Mouse (Mus musculus): ENCODE measurements around the gene Ace. TPM values are rescaled to one million over a fixed set of nuclear protein-coding genes. Genes with fewer than 3 reads are reported as not detected.

Gene Ace
- total RNA-seq, 2 experiments from 2014 or later, result 24.1 to 34.8 TPM

DNA sequence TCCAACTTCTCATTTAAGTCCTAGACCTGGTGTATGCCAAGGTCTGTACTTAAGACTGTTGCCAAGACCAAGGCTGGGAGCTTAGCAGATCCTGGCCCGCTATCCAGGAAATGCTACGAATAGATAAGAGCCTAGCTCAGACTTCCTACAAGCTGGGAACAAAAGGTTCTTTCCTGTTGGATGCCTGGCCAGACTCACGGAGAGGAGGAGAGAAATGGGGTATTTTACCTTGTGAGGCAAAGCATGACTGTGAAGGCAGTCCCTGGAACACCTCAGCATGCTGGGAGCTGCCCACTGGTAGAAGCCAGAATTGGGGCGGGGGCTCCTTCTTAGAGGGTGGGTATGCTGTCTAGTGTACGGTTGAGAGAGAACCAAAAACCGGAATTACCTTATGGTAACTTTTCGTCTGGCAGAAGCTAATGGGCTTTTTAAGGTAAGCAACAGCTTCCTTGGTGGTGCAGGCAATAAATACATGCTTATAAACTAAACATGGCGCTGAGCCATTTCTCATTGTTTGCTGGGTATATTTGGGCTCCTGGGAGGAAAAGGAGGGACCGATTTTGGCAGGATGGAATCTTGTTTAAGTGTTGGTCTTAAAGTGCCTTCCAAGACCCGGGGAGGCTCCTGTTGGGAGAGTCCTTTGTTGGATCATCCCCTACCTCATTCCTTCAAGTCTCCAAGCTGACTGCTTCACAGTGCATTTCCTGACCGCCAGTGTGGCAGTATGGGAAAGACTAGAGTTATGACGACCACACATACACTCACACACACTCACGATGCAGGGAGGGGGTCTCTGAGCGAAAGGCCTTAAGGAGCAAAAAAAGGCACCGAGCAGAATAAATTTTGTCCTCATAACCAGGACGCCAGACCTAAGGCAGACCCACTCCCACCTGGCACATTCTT lies 22.7 kb upstream of the Ace start:
- no peak for DNase-seq
- intact Hi-C loops (cut with DNase I), result no loop called here

DNA sequence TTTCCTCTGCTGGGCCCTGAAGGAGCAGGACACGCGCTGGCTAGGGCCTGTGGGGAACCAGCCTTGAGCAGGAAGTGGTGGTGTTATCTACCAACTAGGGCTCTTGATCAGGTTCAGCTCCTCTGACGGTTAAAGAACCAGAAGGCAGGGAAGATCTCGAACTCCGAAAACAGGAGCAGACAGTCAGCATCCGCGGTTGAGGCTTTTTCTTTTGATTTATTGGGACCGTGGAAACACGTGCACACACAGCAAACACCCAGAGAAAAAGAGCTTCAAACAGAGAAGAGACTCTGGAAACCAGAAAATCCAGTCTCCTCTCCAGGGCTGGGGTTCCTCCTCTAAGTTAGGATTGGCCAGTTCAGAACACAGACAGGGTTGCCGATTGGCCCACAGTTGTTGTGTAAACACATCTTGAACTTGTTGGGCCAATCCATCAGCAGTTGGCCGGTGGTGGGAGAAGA lies 21.0 kb upstream of the Ace start:
- DNase-seq, result no peak
- intact Hi-C loops (cut with DNase I), result no loop called here

DNA sequence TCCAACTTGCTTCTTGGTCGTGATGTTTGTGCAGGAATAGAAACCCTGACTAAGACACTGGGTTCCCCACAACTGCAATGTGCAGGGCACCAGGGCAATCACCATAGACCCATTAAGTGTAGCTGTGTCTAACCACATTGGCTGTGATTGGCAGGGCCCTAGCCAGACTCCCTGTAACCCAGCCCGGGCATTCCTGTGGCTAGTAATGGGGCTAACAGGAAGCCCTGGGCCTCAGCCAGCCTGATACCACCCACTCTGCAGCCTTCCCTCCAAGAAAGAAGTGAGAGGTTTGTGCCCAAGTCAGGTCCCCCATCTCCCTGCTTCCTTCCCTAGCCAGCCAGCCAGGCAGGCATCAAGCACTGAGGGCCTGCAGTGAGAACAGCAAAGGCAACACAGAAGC lies 19.5 kb upstream of the Ace start:
- intact Hi-C loops (cut with DNase I), result no loop called here
- no peak for DNase-seq

DNA sequence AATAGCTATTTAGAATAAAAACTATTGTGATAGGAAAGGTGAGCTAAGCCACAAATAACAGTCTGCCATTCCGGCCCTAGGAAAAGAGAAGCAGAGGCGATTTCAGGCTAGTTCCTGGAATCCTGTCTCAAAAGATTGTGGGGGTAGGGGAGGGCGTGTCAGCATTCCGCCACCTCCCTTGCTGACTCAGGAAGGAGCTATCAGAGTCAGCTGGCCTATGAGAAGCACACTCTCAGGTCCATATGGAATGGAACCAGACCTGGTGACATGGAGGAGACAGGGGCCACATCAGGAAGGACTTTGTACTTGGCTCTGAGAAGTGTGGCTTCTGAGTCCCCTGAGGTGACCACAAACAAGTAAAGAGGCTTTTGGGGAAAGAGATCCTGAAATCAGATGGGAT lies 17.2 kb upstream of the Ace start:
- no peak for DNase-seq
- intact Hi-C loops (cut with DNase I), result no loop called here

DNA sequence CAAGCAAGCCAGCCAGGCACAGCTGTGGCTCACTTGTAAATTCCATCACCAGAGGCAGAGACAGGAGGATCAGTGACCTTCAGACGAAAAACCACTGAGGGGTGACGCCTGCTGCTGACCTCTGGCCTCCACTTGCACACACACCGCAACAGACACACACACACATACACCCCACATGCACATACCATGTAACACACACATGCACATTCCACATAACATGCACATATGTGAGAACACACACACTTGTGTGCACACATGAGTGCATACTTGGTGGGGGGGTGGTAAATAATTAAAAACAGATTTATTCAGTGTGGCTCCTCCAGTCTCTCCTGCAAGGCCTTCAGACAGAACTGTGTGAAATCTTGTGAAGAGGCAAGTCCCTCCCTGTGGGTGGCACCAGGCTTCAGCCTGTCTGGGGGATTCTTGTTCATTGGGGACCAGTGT lies 16.1 kb upstream of the Ace start:
- DNase-seq, result no peak
- intact Hi-C loops (cut with DNase I), result no loop called here

DNA sequence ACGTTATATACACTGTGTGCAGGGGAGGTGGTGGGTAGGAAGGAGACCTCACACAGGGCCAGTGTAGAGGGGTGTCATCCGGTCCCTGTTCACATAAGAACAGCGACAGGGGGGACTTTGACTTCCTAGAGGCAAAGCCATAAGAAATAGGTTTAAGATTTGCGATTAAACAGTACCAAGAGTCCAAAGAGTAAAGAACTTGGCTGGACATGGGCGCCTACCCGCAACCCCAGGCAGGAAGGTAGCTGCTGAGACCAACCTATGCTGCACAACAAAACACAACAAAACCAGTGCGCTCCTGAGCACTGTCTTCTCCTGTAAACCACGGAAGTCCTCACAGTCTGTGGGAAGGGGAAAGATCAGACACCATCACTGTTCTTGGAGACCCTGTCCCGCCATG lies 15.6 kb upstream of the Ace start:
- intact Hi-C loops (cut with DNase I), result no loop called here
- DNase-seq, result no peak

DNA sequence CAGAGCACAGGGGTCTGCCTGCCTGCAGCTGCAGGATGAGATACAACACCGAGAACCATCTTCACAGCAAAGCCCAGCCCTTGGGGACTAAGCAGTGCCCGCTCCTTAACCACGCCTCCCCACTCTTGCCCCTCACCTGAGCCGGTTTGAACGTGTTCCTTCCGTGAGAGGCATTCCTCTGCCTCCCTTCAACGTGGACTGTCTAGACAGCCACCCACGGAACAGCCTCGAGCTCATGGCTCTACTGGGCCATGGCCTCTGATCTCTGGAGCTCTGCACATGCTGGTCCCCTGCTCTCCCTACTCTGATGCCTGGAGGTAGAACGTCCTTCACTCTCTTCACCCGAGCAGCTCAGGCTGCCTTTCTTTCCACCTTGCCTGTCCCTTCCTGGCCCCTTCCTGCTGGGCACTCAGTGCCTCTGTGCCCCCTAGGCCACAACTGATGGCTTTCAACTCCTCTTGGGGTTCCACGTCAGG lies 14.8 kb upstream of the Ace start, which contains the start of gene Cyb561:
Cyb561 (minus strand) TSS at position 426 of the 476 bp plus-strand sequence.
- no peak for DNase-seq
- intact Hi-C loops (cut with DNase I), result no loop called here

DNA sequence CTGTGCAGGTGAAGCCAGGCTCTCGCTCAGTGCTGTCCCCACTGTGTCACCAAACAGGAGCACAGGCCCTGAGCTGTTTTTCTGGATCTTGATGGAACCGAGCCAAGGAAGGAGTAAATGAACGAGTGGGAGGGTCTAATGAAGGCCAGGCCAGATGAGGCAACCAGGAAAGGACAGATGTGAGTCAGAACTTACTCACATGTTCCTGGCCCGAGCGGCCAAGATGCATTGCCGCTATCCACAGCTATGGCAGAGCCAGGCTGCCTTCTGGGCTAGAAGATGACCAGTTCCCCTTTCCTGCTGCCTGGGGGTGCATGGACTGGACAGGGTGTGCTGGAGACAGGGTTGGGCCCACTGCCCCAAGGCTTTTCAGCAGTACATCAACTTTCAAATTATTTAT lies 14.3 kb upstream of the Ace start:
- intact Hi-C loops (cut with DNase I), result no loop called here
- DNase-seq, result peak in 1 of 2 experiments; percentile 58

DNA sequence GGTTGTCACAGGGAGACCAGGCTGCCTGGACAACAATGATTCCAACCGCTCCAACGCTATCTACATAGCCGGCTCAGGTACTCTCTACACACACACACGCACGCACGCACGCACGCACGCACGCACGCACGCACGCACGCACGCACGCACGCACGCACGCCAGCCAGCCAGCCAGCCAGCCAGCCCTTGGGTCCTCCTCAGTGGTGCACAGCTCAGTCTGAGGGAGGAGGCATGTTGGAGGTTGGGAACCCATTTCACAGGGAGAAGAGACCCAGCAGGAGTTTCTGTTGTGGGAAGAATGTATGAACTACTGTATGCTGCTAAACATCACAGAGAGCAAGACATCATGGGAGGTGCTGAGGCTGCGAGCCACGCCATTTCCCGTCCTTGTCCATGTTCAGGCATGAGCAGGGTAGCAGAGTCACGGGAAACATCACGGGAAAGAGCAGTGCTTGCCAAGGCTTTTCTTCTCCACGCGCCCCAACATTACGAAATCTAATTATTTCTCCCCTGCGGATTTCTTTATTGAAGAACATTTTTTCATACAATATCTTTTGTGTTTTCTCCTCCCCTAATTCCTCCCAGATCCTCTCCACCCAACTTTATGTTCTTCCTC lies 11.8 kb upstream of the Ace start:
- intact Hi-C loops (cut with DNase I), result no loop called here
- DNase-seq, result no peak

DNA sequence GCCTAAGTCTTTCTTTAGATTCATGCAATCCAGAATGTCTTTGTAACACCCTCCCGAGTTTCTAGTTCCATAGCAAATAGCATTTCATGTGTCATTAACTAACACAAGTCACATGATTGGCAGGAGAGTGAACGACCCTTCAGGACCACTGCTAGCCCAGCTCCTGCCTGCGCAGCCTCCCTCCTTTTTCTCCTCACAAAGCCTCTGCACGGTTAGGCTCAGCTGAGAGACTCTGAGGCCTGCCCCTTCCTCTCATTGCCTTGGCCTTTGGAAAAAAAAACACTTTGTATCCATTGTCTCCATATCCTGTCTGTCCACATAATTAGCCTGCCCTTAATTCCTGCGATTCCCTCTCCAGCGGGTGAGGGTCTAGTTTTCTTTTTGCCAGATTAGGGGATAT lies 10.2 kb upstream of the Ace start:
- intact Hi-C loops (cut with DNase I), result no loop called here
- DNase-seq, result no peak

DNA sequence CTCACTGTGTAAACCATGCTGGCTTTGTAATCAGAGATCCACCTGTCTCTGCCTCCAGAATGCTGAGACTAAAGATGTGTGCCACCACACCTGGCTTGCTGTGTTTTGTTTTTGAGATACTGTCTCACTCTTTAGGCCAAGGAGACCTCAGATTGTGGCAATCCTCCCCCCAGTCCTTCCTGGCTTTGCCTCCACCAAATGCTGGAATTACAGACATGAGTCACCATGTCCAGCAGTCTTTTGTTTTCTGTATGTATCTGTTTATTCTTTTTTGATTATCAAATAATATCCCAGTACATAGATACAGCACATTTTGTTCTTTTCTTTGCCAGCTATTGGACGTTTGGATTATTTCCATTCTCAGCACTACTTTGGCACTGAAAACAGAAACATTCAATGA lies 9.2 kb upstream of the Ace start:
- intact Hi-C loops (cut with DNase I), result no loop called here
- no peak for DNase-seq

DNA sequence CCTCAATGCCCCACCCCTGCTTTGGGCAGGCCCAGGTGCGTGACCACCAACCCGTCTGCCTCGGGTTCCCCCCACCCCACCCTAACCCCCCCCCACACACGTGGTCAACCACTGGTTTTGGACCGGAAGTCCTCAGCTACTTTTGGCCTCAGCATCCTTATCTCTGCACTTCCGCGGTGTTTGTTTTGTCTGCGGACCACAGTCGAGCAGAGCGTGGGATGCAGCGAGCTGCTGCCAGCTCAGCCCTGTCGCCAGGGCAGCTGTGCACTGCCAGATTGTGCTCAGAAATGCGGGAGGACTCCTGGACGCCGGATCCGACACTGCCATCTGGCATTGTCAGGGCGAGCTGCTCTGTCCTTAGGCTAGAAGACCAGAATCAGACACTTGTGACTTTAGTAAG lies 8.4 kb upstream of the Ace start:
- intact Hi-C loops (cut with DNase I), result no loop called here

DNA sequence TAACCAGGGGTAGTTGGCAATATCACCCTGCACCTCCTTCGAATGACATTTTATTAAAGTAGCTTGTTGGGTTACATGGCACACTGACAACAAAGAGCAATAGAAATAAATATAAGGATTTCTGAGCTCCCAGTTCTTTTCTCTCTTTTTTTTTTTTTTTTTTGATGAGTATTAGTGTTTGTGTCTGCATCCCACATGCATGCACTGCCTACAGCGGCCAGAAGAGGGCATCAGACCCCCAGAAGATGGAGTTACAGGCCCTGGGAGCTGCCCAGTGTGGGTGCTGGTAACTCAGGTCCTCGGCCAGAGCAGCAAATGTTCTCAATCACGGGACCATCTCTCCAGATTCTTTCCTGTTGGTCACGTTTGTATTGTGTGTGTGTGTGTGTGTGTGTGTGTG lies 3.1 kb upstream of the Ace start:
- intact Hi-C loops (cut with DNase I), result no loop called here
- DNase-seq, result no peak

More for the DNA sequence above, 8.4 kb upstream of the Ace start:
- no peak for DNase-seq

DNA sequence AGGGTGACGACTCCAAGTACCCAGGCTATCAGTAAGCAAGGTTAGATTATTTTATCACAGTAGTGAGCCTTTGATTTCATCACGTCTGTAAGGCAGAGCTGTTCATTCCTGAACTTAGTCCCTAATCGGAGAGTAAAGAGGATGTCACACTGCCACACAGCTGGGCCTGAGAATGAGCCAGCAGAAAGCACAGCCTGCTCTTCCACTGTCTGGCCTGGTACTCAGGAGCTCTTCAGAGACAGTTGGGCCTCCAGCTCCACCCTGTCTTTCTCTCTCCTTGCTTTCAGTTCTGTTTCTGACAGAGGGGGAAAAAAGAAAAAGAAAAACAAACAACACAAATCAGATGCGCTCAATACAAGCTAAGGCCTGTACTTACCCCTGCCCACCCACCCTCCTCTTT lies 1.5 kb upstream of the Ace start:
- DNase-seq, result no peak
- intact Hi-C loops (cut with DNase I), result no loop called here

DNA sequence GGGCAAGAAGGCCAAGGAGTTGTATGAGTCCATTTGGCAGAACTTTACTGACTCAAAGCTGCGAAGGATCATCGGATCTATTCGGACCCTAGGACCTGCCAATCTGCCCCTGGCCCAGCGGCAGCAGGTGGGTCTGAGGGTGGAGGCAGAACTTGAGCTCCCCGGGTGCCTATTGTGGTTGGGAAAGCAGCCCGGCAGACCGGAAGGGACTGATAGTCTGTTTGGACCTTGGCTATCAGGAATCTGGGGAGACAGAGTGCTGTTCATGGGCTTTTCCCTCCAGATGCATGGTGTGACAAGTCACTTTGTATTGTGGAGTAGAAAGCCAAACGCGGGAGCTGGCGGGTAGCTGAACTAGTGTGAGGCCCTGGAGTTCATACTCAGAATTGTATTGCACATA lies 1.2 kb downstream of the Ace start:
- intact Hi-C loops (cut with DNase I), result loop anchor here (2.0 kb wide), 1 partner anchor 40 kb away; no protein-coding TSS in a partner anchor
- DNase-seq, result no peak

DNA sequence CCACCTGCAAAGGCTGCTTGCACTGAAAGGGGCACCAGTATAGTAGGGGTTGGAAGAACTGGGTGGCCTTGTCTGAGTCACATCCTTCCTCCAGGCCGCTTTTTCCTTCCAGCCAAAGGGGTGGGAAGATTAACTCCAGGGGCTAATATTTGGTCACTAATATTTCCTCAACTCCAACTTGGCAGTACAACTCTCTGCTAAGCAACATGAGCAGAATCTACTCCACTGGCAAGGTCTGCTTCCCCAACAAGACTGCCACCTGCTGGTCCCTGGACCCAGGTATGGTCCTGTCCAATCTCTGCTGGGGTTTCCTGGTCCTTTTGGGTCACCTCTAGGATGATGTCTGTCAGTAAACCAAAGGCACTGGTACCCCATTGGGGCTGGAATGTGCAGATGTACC lies 1.8 kb downstream of the Ace start:
- intact Hi-C loops (cut with DNase I), result loop anchor here (2.0 kb wide), 1 partner anchor 41 kb away; no protein-coding TSS in a partner anchor
- DNase-seq, result peak; percentile 50 to 67

DNA sequence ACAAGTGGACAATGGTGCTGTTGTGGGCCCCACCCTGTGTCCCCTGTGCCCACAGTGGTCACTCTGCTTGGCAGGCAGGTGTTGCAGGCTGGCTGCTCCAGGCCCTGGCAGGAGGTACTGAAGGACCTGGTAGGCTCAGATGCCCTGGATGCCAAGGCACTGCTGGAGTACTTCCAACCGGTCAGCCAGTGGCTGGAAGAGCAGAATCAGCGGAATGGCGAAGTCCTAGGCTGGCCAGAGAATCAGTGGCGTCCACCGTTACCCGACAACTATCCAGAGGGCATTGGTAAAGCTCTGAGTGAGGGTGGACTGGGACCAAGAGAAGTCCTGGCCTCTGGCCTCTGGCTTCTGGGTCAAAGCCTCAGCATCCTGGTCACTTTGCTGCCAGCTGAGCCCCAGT lies 6.8 kb downstream of the Ace start:
- intact Hi-C loops (cut with DNase I), result no loop called here
- peak in 1 of 2 experiments; percentile 34 for DNase-seq

DNA sequence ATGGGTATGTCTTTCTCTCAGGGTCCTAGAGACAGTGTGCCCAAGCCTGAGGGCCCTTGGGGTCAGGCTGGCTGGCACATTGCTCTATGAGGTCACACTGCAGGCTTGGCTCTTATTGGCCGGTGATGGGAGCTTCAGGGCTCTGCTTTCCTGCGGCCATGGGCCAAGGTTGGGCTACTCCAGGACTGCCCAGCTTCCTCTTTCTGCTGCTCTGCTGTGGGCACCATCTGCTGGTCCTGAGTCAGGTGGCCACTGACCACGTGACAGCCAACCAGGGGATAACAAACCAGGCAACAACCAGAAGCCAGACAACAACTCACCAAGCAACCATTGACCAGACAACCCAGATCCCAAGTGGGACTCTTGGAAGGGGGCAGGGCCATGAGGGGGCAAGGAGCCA lies 7.3 kb downstream of the Ace start:
- intact Hi-C loops (cut with DNase I), result no loop called here
- DNase-seq, result no peak

DNA sequence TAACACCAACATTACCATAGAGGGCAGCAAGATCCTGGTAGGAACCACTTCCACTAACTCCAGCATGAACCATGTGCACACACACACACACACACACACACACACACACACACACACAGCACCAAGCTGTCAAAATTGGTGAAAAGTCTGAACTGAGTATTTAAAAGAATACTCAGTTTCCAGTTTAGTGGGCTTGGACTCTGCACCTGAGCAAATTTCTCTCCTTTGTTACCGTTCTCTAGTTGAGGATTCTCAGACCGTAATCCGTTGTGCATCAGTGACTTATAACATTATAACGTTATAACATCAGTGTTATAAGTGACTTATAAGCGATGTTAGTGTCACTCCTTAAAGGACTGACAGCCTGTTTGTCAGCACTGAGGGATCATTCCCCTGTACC lies 7.9 kb downstream of the Ace start:
- intact Hi-C loops (cut with DNase I), result no loop called here

DNA sequence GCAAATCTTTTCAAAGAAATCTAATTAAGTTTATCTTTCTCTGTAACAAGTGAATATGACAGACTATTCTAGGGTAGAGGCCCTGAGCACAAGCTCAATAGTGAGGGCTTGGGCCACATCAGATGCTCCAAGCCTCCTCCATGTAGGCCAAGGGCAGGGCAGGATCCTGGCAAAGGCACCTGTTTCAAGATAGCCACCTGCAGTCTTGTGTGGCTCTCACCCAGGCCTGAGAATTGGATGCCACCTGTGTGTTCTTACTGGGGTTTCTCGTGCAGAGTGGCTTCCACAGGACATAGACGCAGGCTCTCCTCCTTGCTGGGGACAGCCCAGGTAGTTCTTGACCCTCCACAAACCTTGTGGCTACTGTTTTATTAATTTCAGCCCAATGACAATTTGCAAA lies 10.5 kb downstream of the Ace start:
- intact Hi-C loops (cut with DNase I), result no loop called here
- no peak for DNase-seq

More for the DNA sequence above, 7.9 kb downstream of the Ace start:
- no peak for DNase-seq

DNA sequence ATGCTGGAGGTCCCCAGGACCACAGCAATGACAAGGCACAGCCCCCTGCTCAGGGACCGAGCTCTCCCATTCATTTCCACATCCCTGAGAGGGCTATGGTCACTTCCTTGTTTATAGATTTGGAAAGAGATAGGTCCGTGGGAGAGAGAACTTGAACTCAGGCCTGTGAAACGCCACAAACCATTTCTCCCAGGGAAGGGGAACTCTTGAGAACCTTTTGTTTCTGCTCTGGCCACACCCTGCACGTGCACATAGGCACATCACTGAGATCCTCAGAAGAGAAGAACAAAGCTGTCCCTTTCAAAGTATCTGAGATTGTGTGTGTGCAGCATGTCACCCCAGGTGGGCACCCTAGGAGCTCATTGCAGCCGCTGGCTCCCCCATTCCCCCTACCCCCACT lies 10.9 kb downstream of the Ace start:
- intact Hi-C loops (cut with DNase I), result no loop called here
- DNase-seq, result no peak

DNA sequence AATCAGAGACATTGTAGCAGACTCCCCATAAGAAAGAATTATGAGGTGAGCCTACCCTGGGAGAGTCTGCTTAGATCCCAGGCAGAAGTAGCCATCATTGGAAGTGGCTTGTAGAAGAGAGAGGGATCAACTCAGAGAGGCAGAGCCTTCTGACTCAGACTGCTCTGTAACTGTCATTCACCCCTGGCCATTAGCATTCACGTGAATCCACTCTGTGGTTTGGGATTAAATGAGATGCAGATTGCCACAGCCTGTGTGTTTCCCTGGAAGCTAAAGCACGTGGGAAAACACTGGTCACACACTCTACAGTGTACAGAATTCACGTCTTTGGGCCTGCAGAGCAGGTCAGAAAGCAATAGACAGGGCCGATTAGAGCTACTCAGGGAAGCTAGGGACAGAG lies 16.7 kb downstream of the Ace start:
- no peak for DNase-seq
- intact Hi-C loops (cut with DNase I), result no loop called here

Data from gastrocnemius, postnatal 36 days (tissue).